Mouse (Mus musculus) liver, postnatal 0 days (tissue): ENCODE results near the gene Ceacam16.

ENCODE experiments used
- CTCF ChIP-seq: sonication (generic); IDR thresholded peaks from 2 replicates; pipeline ENCODE4 v1.5.1; 2016; ENCODE audit warnings: antibody characterized with exemption, low read depth
- EP300 ChIP-seq: IDR thresholded peaks from 2 replicates; pipeline ENCODE4 v1.6.1; 2016; ENCODE audit warnings: antibody characterized with exemption, low read depth, mild to moderate bottlenecking

DNA sequence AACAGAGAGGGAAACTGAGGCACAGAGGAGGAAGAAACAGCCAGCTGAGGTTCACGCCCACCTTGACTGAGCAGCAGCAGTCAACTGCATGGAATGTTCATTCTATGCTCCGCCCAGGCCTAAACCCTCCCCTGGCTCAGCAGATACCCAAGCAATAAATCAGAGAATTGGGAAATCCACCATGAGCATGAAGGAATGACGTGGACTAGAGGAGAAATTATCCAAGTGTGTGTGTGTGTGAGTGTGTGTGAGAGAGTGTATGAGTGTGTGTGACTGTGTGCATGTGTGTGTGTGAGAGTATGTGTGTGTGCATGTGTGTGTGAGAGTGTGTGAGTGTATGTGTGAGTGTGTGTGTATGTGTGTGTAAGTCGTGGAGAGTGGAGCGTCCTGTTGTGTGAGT lies 42.7 kb downstream of the Ceacam16 start:
- TF ChIP-seq CTCF (no peak), EP300 (no peak)
